Mouse (Mus musculus): ENCODE measurements around the gene Lrrfip1. TPM values are rescaled to one million over a fixed set of nuclear protein-coding genes. Genes with fewer than 3 reads are reported as not detected.

Gene Lrrfip1
- 64.9 and 65.4 TPM in 2 replicates for polyA plus RNA-seq (2015; fragmentation: Nextera tagmentation; extraction: Ambion mirVana)

DNA sequence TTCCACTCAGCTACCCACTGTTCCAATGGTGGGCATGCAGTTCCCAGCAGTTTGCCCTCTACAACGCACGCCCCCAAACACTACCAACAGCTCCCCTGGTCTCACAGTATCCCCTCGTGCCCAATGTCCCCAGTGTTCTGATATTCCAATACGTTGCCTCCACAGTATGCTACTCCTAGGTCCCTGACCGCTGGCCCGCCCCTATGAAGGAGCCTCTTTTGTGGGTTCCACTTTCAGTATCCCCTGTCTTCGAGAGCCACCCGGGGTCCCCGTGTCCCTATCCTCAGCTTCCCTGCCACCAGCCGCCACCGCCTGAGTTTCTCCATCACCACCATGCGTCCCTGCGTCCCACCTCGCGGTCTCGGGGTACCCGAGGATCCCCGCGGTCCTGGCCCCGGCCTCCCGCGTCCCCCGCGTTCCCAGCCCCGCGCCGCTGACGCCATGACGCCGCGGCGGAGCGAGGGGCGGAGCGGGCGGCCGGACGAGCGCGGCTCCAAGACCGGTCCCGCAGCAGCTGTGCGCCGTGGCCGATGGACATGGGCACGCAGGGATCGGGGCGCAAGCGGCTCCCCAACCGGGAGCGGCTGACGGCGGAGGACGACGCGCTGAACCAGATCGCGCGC, at the start of gene Lrrfip1:
TSS of gene Lrrfip1 (plus strand) at position 470 of the 623 bp plus-strand sequence.
- H3K27ac ChIP-seq: peak within 1 kb of the TSS; percentile 22; the same call in 1 of the 2 replicates
- WGBS: 2% methylated on average over 57 of the region's 59 CpGs
- peak; percentile 73 for ATAC-seq (ENCODE audit: insufficient read depth, low FRiP score, low read depth)

DNA sequence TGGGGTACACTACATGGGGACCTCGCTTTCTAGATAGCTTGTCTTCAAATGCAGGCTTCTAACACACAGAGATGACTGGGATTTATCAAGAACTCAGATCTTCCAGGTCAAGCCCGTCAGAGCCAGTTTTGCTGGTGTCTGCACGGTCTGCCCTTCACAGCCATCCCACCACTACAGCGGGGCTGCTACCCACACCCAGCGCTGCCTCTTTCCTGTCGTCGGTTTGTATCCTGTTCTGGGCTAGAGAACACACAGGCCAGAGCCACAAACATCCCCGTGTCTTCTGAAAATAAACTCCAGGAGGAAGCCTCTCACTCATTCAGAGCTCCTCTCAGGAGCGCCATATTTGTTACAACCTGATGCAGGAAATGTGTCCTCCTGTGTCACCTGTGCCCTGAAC, 49.2 kb upstream of the Lrrfip1 start:
- no peak overlapping the region for H3K4me2 ChIP-seq
- no peak overlapping the region for H3K4me3 ChIP-seq (replicated peaks)
- H3K27me3 ChIP-seq (replicated peaks): no peaks in the 10 kb centered on the region
- 53% methylated on average over 9 of the region's 9 CpGs for WGBS
- no peaks in the 10 kb centered on the region for H3K9me3 ChIP-seq
- no peak for ATAC-seq (ENCODE audit: insufficient read depth, low FRiP score, low read depth)
- H3K27ac ChIP-seq: no peak overlapping the region
- H3K4me1 ChIP-seq: 0 out of 2 replicates have a peak, but pooled peaks cover 3% of the 10 kb centered on the region
- no peaks in the 10 kb centered on the region for H3K36me3 ChIP-seq
- H3K9ac ChIP-seq: no peak overlapping the region

More for the DNA sequence above, at the start of gene Lrrfip1:
- Histone ChIP-seq H3K36me3 (no peaks in the 10 kb centered on the region), H3K27me3 (replicated peaks) (no peaks in the 10 kb centered on the region), H3K4me1 (peaks cover 12% of the 10 kb centered on the region; the same call in 1 of the 2 replicates), H3K9me3 (no peaks in the 10 kb centered on the region), H3K4me2 (peak within 1 kb of the TSS; percentile 99), H3K4me3 (replicated peaks) (peak within 1 kb of the TSS; percentile 85), H3K9ac (peak within 1 kb of the TSS; percentile 61)

DNA sequence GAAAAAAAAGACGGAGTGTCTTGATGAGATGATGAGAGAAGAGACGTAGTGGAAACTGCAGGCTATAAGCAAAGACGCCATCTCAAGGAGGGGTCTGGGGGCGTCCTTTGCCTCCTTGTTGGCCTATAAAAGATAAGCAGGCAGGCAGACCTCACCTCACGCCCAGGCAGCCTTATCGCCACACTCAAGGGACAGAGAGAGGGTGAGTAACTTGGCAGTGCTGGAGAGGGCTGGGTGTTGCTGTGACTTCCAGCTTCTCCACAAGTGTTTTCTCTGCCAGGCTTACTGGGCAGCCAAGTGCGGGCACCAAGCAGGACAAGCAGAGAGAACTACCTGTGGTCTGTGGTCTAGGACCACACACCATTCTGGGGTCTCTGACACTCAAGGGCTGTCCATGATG, 46.9 kb upstream of the Lrrfip1 start:
- H3K27me3 ChIP-seq (replicated peaks): no peaks in the 10 kb centered on the region
- H3K9me3 ChIP-seq: no peaks in the 10 kb centered on the region
- H3K9ac ChIP-seq: no peak overlapping the region
- 0 out of 2 replicates have a peak, but pooled peaks cover 3% of the 10 kb centered on the region for H3K4me1 ChIP-seq
- no peak overlapping the region for H3K4me2 ChIP-seq
- WGBS: 79% methylated on average over 7 of the region's 7 CpGs
- no peaks in the 10 kb centered on the region for H3K36me3 ChIP-seq
- ATAC-seq (ENCODE audit: insufficient read depth, low FRiP score, low read depth): no peak
- no peak overlapping the region for H3K4me3 ChIP-seq (replicated peaks)
- H3K27ac ChIP-seq: no peak overlapping the region

DNA sequence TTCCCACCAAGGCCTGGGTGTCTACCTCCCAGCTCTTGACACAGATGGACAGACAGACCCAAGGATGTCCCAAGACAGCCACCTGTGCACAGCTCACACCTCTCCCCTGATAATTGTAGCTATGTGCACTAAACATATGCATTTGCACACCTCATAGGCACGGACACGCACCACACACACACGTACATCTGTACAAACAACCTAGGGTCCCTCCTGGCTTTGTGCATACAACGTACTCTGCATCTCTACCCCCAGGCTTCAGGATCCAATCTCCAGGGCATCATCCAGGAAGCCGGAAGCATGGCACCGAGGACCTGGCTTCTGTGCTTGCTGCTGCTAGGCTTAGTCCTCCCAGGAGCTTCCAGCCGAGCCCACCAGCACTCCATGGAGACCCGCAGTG, 45.7 kb upstream of the Lrrfip1 start, which contains the start of gene Prlh:
TSS of gene Prlh (plus strand) at position 301 of the 400 bp plus-strand sequence.
- Histone ChIP-seq H3K27ac (no peak within 1 kb of the TSS), H3K36me3 (no peaks in the 10 kb centered on the region), H3K4me1 (0 out of 2 replicates have a peak, but pooled peaks cover 3% of the 10 kb centered on the region), H3K4me3 (replicated peaks) (no peak within 1 kb of the TSS), H3K27me3 (replicated peaks) (no peaks in the 10 kb centered on the region), H3K9me3 (no peaks in the 10 kb centered on the region), H3K4me2 (no peak within 1 kb of the TSS), H3K9ac (no peak within 1 kb of the TSS)
- no peak for ATAC-seq (ENCODE audit: insufficient read depth, low FRiP score, low read depth)
- WGBS: 86% methylated on average over 8 of the region's 8 CpGs

DNA sequence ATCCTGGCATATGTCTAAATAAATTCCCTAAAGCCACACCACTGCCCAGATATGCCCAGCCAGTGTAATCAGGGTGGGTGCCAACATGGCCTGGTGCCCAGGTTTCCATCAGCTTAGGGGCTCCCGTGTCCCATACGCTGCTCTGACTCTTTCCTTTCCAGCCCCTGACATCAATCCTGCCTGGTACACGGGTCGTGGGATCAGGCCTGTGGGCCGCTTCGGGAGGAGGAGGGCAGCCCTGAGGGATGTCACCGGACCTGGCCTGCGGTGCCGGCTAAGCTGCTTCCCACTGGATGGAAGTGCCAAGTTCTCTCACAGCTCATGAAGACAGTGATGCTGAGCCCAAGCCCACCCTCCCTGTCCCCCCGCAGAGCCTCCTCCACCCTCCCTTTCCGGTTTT, 44.8 kb upstream of the Lrrfip1 start:
- Histone ChIP-seq H3K9me3 (no peaks in the 10 kb centered on the region), H3K4me3 (replicated peaks) (no peak overlapping the region), H3K9ac (no peak overlapping the region), H3K27me3 (replicated peaks) (no peaks in the 10 kb centered on the region), H3K27ac (no peak overlapping the region), H3K4me2 (no peak overlapping the region), H3K4me1 (0 out of 2 replicates have a peak, but pooled peaks cover 3% of the 10 kb centered on the region), H3K36me3 (no peaks in the 10 kb centered on the region)
- WGBS: 67% methylated on average over 11 of the region's 11 CpGs
- no peak; the same call in 1 of the 2 replicates for ATAC-seq (ENCODE audit: insufficient read depth, low FRiP score, low read depth)

DNA sequence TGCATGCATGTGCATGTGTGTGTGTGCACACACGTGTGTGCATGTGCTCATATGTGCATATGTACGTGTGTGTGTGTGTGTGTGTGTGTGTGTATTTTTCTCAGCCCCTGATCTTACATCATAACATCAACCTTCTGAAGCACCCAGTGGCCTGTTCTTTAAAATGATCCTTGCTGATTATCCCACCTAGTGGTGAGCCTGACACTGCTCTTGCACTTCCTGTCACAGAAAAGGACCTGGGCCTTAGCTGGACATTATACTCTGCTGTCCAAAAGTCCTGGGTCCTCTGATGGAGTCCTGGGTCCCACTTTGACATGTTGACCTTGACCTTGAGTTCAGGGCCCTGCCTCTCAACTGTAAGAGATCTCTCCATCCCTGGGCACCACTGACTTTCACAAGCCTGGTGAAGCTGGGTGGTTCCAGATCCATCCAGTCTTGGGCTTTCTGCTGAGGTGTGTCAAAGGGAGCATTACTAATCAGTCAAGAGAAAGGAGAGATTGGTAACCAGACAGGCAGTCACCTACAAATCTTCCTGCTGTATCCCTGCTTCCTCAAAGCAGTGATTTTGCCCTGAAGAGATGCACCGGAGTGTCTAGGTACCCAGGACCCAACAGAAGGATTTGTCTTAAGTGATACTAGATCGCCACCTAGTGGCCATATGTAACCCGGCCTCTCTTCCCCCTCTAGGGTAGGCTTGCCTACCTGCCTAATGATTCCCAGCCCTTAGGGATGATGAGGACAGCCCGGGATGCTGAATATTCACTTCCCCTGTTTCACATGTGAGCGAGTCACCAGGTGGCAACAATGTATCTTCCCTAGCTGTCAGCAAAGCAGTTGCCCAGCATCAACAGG, 42.1 kb upstream of the Lrrfip1 start:
- H3K27me3 ChIP-seq (replicated peaks): no peaks in the 10 kb centered on the region
- H3K4me3 ChIP-seq (replicated peaks): no peak overlapping the region
- H3K9ac ChIP-seq: no peak overlapping the region
- peak; percentile 56; the same call in 1 of the 2 replicates for ATAC-seq (ENCODE audit: insufficient read depth, low FRiP score, low read depth)
- no peaks in the 10 kb centered on the region for H3K9me3 ChIP-seq
- no peaks in the 10 kb centered on the region for H3K36me3 ChIP-seq
- no peak overlapping the region for H3K27ac ChIP-seq
- H3K4me2 ChIP-seq: no peak overlapping the region
- H3K4me1 ChIP-seq: no peaks in the 10 kb centered on the region
- 22% methylated on average over 6 of the region's 7 CpGs for WGBS

DNA sequence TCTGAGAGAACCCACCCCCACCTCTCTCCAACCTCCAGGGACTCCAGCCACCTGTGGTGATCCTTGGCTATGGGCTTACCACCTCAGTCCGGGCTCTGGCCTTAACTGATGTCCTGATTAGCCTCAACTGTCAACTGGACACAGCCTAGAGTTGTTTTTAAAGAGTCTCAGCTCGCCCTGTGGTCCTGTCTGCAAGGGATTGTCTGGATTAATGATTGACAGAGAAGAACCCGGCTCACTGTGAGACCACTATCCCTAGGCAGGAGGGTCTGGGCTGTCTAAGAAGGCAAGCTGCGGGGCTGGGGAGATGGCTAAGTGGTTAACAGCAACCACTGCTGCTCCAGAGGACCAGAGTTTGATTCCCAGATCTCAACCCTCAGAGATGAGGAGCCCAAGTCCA, 36.0 kb upstream of the Lrrfip1 start:
- 41% methylated on average over 4 of the region's 4 CpGs for WGBS
- ATAC-seq (ENCODE audit: insufficient read depth, low FRiP score, low read depth): peak; percentile 37; the same call in 1 of the 2 replicates
- no peaks in the 10 kb centered on the region for H3K36me3 ChIP-seq
- no peak overlapping the region for H3K4me3 ChIP-seq (replicated peaks)
- no peak overlapping the region for H3K9ac ChIP-seq
- H3K4me1 ChIP-seq: peaks cover 20% of the 10 kb centered on the region
- H3K9me3 ChIP-seq: no peaks in the 10 kb centered on the region
- H3K4me2 ChIP-seq: no peak overlapping the region
- no peaks in the 10 kb centered on the region for H3K27me3 ChIP-seq (replicated peaks)
- H3K27ac ChIP-seq: no peak overlapping the region

DNA sequence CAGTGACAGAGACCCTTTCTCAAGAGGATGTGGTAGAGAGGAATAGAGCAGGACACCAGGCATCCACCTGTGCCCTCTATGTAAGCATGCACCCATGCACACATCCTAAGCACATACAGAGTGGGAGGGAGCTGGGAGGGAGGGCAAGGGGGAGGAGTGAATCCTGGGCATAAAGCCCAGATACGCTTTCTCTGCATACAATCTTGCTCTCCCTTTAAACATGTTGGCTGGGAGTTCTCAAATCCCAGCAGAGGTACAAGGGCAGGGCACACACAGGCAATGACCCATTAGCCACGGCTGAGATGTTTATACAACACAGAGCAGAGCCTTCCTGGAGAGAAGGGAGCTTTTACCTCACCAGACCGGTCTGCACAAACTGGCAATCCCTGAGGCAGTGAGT, 35.5 kb upstream of the Lrrfip1 start:
- H3K27ac ChIP-seq: no peak overlapping the region
- no peak overlapping the region for H3K4me2 ChIP-seq
- no peaks in the 10 kb centered on the region for H3K36me3 ChIP-seq
- peaks cover 24% of the 10 kb centered on the region for H3K4me1 ChIP-seq
- 9% methylated on average over 3 of the region's 3 CpGs for WGBS
- H3K9me3 ChIP-seq: no peaks in the 10 kb centered on the region
- H3K27me3 ChIP-seq (replicated peaks): no peaks in the 10 kb centered on the region
- H3K9ac ChIP-seq: no peak overlapping the region
- H3K4me3 ChIP-seq (replicated peaks): no peak overlapping the region
- ATAC-seq (ENCODE audit: insufficient read depth, low FRiP score, low read depth): peak; percentile 73

DNA sequence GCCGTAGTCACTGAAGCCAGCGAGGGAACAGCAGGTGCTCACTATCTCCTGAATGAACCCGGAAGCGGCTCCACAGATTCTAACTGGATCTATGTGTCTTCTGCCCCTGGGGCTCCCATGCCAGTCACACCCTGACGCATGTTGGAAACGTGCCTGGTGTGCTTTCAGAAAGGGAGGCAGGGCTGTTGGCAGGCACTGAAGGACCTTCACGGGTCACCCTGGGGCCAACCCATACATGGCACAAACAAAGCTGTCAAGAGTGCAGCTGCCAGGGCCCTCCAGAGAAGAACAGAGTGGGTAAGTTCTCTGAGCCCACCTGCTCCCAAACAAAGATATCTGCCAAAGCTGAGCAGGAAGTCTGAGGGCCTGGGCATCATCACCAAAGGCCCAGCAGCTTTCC, 31.0 kb upstream of the Lrrfip1 start:
- Histone ChIP-seq H3K4me2 (no peak overlapping the region), H3K4me3 (replicated peaks) (no peak overlapping the region), H3K9ac (no peak overlapping the region), H3K4me1 (peaks cover 32% of the 10 kb centered on the region), H3K27ac (no peak overlapping the region), H3K27me3 (replicated peaks) (no peaks in the 10 kb centered on the region), H3K36me3 (no peaks in the 10 kb centered on the region), H3K9me3 (no peaks in the 10 kb centered on the region)
- peak; percentile 24; the same call in 1 of the 2 replicates for ATAC-seq (ENCODE audit: insufficient read depth, low FRiP score, low read depth)
- 65% methylated on average over 7 of the region's 7 CpGs for WGBS

DNA sequence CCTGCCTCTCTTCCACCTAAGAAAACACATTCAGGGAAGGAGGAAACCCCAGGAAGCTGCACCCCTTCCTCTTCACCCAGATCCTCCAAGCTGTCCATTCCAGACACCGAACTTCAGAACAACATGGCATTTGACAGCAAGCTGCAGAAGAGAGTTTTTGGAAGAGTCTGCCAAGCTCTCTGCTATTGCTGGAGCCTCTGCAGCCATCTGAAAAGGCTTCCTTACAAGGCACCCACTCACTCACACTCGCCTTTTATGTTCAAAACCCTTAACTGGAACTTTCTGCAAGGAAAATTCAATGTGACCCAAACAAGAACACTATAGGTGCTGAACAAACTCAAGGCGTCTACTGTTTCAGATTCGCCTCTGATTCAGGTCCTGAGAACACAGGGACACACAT, 29.9 kb upstream of the Lrrfip1 start:
- no peak for ATAC-seq (ENCODE audit: insufficient read depth, low FRiP score, low read depth)
- H3K9ac ChIP-seq: no peak overlapping the region
- no peaks in the 10 kb centered on the region for H3K36me3 ChIP-seq
- peak overlapping the region; percentile 44; the same call in 1 of the 2 replicates for H3K27ac ChIP-seq
- no peaks in the 10 kb centered on the region for H3K27me3 ChIP-seq (replicated peaks)
- peaks cover 31% of the 10 kb centered on the region for H3K4me1 ChIP-seq
- H3K9me3 ChIP-seq: no peaks in the 10 kb centered on the region
- peak overlapping the region; percentile 29; the same call in 1 of the 2 replicates for H3K4me2 ChIP-seq
- 0 out of 2 replicates have a peak overlapping the region, but pooled peaks have one; percentile 11 for H3K4me3 ChIP-seq (replicated peaks)
- WGBS: 69% methylated on average over 4 of the region's 4 CpGs

DNA sequence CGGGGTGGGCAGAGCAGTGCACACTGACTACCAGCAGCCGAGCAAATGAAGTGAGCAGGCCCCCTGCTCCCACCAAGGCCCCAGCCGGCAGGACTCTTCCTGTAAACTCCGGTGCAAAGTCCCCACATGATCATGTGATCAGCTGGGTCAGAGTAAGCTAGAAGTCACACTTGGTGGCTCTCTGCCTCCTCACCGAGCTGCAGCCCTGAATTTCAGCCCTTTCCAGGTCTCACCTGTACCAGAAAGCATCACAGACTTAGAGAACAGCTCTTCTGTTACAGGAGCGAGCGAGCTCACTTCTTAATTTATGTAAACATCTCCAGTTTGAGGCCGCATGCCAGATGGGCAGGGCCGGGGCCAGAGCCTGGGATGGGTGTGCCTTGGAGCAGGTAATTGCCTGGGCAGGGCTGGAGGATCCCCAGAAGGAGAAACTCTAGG, 29.2 kb upstream of the Lrrfip1 start, which contains the start of gene Rab17:
TSS of gene Rab17 (minus strand) at position 315 of the 438 bp plus-strand sequence.
- H3K9ac ChIP-seq: no peak within 1 kb of the TSS
- peak within 1 kb of the TSS; percentile 44; the same call in 1 of the 2 replicates for H3K27ac ChIP-seq
- 14% methylated on average over 9 of the region's 9 CpGs for WGBS

More for the DNA sequence above, 29.2 kb upstream of the Lrrfip1 start, which contains the start of gene Rab17:
- H3K27me3 ChIP-seq (replicated peaks): no peaks in the 10 kb centered on the region
- peak; percentile 60; the same call in 1 of the 2 replicates for ATAC-seq (ENCODE audit: insufficient read depth, low FRiP score, low read depth)
- H3K4me3 ChIP-seq (replicated peaks): peak within 1 kb of the TSS; percentile 11; the same call in 1 of the 2 replicates
- no peaks in the 10 kb centered on the region for H3K9me3 ChIP-seq
- H3K4me2 ChIP-seq: peak within 1 kb of the TSS; percentile 29
- peaks cover 29% of the 10 kb centered on the region for H3K4me1 ChIP-seq
- no peaks in the 10 kb centered on the region for H3K36me3 ChIP-seq
